Mouse (Mus musculus) v-Abl transformed pro-B cells (cell line): ENCODE data around the gene Ccdc124.

Source experiments
- in situ Hi-C, 2 experiments: fragments of 400-800 bp; cut with MboI; formaldehyde crosslinking; loops; one replicate each; pipeline ENCODE4 v1.15.1; 2025; ENCODE audit not compliant: unreplicated experiment in 2 of 2

The Ccdc124 gene

DNA sequence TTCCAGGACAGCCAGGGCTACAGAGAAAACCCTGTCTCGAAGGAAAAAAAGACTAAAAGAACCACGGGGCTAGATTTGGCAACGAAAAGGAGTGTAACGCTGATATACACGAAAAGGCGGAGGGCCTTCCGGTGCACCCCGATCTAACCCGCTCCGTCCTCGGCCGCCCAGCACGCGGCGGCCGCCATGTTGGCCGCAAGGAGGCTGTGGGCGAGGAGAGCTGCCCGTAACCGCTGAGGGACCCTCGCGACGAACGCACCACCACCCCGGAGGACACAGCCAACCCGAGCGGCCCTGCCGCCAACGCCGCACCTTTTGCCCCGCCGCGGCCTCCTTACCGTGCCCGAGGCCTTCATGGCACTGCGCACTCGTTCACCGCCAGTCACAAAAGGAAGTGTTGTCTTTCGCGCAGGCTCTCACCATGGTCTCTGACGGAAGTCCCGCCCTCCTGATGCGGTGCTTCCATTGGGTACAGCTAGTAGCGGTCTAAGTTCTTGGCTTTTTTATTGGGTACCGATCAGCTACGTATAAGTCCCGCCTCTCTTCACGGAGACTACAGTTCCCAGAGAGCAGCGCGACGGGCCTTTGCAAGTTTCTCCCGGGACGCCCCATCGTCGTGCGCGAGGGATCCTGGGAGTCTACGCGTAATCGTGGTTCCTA is 23.4 kb upstream of the Ccdc124 start, which contains the start of gene Rpl18a:
TSS of gene Rpl18a (minus strand) at position 392 of the 660 bp plus-strand sequence.
- in situ Hi-C loops, result loop anchor here (5.0 to 25.0 kb wide), 4 partner anchors 308 to 765 kb away; partner anchors contain the start of genes Ankle1 (in 2 of the 2), Unc13a (in 2 of the 2) and Ocel1 (in 1 of the 2)

DNA sequence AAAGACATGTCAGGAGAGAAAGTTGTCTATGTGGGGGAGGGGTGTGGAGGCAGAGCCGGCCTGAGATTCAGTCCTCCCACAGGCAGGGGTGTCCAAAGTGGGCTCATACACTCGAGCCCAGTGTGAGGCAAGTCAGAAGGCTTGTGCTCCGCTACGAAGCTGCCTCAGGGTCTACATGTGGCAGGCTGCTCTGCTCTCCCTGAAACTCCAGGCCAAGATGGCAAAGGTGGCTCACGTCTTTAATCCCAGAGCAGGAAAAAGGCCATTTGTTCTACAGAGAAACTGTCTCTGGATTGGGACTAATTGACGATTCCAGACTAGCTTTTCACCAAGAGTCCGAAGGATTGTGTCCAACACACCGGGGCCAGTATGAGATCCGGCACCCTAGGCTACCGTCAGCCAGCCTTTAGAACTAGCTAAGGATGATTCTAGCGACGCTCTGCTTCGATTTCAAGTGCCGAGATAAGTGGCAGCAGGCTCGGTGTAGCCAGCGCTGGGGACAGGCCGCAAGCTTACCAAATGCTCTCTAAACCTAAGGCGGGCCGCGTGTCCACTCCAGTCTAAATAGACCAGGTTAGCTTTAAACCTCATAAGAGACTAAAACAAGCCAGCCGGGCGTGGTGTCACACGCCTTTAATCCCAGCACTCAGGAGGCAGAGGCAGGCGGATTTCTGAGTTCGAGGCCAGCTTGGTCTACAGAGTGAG is 22.7 kb upstream of the Ccdc124 start:
- in situ Hi-C loops, result loop anchor here (5.0 to 25.0 kb wide), 4 partner anchors 308 to 766 kb away; partner anchors contain the start of genes Ankle1 (in 2 of the 2), Unc13a (in 2 of the 2) and Ocel1 (in 1 of the 2)

DNA sequence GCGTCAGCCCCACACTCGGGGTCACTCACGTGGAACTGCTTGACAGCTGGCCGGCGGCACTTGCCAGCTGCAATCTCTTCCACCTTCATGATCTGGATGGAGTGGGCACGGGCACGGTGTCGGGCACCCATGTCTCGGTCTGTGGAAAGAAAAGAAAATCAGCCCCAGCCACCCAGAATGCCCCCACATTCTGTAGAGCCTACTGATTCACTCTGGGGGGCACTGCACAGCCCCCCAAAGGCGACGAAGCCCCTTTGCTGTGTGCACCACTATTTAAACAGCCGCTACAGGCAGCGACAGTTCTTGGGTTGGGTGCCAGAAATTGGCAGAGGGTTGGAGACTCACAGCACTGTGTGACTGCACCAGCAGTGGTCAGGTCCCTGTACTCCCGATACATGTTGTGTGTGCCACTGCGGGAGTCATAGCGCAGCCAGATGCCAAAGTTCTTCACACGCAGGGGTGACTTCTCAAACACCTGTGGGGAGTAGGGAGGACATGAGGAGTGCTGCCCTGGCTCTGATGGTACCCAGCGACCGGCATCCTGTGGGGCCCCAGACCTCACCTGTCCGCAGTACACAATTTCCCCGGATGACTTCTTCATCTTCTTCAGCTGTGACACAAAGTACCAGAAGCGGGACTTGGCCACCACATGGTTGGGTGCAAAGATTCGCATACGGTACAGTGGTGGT is 22.0 kb upstream of the Ccdc124 start:
- in situ Hi-C loops, result loop anchor here (5.0 to 25.0 kb wide), 4 partner anchors 309 to 767 kb away; partner anchors contain the start of genes Ankle1 (in 2 of the 2), Unc13a (in 2 of the 2) and Ocel1 (in 1 of the 2)

DNA sequence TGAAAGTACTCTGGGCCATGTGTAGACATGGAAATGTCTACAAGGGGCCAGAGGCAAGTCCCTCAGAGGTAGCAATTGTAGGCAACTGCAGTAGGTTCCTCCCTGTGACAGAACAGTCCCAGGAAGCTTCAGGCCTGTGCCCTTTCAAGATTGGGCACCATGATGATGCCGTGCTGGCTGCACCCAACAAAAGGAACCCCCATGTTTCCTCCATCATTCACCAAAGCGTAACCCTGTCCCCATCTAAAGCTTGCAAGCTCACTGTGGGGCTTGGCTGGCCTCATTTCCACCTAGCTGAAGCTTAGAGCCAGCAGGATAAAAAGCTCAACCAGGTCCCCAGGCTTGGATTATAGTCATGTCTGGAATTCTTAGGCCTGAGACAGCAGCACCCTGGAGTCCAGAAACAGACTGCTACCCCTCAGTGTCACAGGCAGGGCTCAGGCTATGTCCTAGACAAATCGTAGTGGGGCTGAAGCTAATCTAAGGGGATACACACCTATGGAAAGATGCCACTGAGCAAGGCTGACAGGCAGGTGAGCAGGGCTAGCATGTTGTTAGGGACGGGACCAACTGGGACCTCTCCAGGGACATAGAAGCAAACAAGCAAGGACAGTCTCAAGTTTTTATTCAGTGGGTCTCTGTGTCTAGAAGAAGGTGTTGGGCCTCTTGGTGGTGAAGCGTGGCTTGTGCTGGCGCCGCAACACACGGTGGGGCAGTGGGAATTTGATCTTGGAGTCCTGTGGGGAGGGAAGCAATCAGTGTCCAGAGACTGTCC is 21.2 kb upstream of the Ccdc124 start:
- in situ Hi-C loops, result loop anchor here (5.0 to 25.0 kb wide), 4 partner anchors 310 to 767 kb away; partner anchors contain the start of genes Ankle1 (in 2 of the 2), Unc13a (in 2 of the 2) and Ocel1 (in 1 of the 2)

DNA sequence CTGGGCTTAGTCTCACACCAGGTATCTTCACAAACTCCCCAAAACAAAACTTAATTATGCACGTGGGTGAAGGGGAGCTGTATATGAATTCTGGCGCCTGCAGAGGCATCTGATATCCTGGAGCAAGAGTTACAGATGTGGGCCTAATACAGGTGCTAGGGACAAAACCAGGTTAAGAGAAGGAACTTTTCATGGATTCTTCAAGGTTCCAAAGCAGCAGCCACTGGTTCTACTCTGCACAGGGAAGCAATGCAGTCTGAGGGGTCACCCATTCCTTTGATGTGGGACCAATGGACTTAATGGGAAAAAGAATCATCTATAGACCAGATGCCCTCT is 20.6 kb upstream of the Ccdc124 start:
- in situ Hi-C loops, result loop anchor here (10.0 to 25.0 kb wide), 3 partner anchors 310 to 768 kb away; partner anchors contain the start of genes Unc13a (in 2 of the 2) and Ocel1 (in 1 of the 2)

DNA sequence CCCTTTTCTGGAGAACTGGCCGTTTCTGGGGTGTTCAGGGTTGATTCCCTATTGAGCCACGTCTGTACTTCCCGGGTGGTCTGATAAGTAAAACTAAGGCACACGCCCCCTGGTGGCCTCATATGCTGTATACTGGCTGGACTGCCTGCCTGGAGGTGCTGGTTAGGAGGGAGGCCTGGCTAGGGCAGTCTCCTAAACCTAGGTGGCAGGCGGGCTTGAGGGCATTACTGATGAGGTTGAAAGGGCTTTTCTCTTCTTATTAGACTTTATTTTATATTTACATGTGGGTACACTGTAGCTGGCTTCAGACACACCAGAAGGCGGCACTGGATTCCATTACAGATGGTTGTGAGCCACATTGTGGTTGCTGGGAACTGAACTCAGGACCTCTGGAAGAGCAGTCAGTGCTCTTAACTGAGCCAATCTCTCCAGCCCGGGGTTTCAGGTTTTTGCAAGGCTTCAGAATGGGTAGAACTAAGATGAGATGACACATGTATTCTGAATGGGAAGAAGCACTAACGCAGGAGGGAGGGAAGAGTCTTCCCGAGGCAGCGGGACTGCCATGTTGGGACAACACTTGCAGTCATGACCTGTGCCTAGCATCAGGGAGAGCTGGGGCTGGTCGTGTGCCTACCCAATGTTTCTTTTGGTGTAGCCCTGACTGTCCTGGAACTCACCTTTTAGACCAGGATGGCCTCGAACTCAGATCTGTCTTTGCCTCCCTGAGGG is 20.1 kb upstream of the Ccdc124 start:
- in situ Hi-C loops, result loop anchor here (10.0 to 25.0 kb wide), 3 partner anchors 311 to 768 kb away; partner anchors contain the start of genes Unc13a (in 2 of the 2) and Ocel1 (in 1 of the 2)

DNA sequence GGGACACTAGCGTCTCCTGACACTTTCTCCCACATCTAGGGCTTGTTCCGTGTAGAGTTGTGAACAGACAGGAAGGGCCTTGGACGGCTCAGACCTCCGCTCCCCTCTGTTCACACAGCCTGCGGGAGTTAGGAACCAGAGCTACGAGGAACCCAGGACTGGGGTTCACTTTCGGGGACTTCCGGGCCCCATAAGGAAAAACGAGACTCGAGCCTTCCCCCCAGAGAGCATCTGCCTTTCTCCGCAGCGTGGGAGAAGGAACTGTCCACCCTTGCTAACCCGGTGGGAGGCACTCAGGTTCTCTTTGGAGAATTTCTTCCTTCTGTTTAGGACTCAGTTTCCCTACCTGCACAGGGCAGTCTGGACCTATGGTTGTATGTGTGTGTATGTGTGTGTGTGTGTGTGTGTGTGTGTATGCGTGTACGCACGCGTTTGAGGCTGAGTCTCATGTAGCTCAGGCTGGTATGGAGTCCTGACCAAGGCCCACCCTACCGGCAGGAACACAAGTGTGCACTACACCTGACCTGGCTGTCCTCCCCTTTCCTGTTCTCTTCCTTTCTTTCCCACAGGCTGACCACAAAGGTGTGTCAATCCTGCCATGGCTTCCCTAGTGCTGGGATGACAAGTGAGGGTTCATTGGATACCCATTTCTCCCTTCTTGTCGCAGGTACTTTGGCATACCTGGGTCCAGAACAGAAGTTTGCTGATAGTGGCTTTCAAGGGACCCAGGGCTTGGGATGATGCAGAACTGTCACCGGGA is 19.3 kb upstream of the Ccdc124 start:
- in situ Hi-C loops, result loop anchor here (10.0 to 25.0 kb wide), 3 partner anchors 312 to 769 kb away; partner anchors contain the start of genes Unc13a (in 2 of the 2) and Ocel1 (in 1 of the 2)

DNA sequence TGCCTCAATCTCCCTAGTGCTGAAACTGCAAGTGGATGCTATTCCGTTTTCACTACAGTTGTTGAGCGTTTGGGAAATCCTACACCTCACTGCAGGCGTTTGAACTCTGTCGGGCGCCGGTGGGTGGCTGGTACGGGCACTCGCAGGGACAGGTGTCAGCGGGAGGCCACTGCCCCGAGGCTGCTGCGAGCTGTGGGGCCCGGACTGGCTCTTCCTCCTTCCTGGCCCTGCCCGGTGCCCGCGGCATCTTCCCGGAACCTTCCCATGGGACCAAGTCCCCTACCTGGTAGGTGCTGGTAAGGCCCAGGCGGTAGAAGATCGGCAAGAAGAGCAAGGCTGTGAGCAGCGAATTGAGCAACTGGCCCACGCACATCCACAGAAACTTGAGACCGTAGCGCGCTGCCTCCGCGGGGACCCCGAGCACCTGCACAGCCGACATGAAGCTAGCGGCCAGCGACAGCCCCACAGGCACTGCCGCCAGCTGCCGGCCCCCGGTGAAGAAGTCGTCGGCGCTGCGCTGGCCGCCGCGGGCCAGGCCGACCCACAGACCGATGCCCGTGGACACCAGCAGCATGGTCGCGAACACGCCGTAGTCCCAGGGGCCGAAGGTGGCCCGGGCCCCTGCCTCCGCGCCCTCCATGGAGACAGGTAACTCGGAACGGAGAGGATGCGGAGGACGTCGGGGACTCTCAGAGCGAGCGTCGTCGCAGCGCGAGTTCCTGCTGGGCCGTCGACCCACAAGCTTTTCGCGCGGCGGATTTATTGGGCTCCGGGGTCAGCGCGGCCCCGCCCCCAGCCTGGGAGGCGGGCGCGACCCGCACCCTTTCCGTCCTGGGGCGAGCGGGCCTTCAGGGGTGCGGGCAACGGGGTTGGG is 18.5 kb upstream of the Ccdc124 start, which contains the start of gene Slc5a5:
TSS of gene Slc5a5 (minus strand) at position 736 of the 874 bp plus-strand sequence.
- in situ Hi-C loops, result loop anchor here (10.0 to 25.0 kb wide), 3 partner anchors 313 to 770 kb away; partner anchors contain the start of genes Unc13a (in 2 of the 2) and Ocel1 (in 1 of the 2)

DNA sequence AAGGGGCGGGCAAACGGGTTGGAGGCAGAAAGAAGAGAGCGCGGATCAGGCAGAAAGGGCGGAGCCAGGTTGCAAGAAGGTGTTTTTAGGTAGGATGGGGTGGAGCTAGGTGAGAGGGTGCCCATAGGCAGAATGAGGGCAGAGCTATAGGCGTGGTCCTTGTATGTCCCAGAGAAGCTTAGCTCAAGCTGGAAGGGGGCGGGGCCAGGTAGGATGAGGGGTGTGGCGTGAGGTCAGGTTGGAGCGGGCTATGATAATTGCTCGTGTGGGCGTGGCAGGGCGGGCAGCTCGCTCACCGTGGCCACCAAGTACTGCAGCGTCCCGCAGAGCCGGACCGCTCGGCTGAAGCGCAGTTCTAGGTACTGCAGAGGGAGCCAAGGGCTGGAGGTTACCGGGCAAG is 17.6 kb upstream of the Ccdc124 start:
- in situ Hi-C loops, result loop anchor here (10.0 to 25.0 kb wide), 3 partner anchors 313 to 771 kb away; partner anchors contain the start of genes Unc13a (in 2 of the 2) and Ocel1 (in 1 of the 2)

DNA sequence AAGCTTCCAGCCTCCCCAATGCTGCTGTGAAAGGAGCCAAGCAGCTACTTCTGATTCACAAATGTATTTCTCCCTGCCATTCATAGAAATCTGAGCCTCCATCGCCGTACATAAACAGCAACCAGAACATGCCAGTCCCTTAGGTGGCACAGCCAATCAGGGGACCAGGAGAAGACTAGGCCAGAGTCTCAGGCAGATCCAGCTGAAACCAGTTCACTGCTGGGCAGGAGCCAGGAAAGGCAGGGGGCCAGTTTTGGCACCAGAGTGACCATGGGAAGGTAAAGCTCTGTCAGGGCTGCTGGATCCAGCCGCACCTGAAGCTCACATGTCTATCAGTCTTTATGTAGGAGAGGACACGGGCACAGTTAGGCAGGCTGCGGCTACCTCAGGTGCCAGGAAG is 16.9 kb upstream of the Ccdc124 start:
- in situ Hi-C loops, result loop anchor here (10.0 to 25.0 kb wide), 3 partner anchors 314 to 772 kb away; partner anchors contain the start of genes Unc13a (in 2 of the 2) and Ocel1 (in 1 of the 2)

DNA sequence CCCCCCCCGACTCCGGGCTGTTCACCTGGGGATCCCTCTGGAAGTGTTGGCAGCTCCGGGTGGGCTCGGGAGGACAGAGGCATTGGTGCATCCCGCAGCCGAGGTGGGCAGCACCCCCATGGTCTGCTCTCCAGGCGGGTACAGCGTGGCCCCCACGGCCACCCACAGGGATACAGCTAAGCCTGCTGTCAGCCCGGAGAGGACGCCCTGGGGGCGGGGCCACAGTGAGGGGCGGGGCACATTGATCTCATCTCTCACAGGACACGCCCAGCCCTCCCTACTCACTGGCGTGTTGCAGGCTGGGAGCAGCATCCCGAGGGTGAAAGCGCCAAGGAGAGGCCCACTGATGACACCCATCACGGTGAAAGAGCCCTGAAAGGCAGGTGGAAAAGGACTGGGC is 13.9 kb upstream of the Ccdc124 start:
- in situ Hi-C loops, result loop anchor here (25.0 kb wide), 1 partner anchor 775 kb away; the partner anchor contains the start of gene Unc13a (in 2 of the 2)

DNA sequence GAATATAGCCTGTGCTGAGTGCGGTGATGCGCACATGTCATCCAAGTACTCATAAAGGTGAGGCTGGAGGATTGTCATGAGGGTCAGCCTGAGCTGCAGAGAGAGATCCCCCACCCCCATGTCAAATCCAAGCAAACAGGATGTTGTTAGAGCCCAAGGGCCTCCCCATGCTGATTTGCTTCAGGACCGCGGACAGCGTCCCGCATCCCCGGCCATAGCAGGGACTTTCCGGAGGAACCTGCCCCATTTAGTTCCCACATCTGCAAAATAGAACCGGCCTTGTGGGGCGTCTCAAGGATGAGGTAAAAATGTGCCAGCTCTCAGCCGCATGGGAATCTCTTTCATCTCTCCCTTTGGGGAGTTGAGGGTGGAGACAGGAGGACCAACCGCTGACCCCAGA is 11.9 kb upstream of the Ccdc124 start:
- in situ Hi-C loops, result loop anchor here (25.0 kb wide), 1 partner anchor 777 kb away; the partner anchor contains the start of gene Unc13a (in 2 of the 2)

DNA sequence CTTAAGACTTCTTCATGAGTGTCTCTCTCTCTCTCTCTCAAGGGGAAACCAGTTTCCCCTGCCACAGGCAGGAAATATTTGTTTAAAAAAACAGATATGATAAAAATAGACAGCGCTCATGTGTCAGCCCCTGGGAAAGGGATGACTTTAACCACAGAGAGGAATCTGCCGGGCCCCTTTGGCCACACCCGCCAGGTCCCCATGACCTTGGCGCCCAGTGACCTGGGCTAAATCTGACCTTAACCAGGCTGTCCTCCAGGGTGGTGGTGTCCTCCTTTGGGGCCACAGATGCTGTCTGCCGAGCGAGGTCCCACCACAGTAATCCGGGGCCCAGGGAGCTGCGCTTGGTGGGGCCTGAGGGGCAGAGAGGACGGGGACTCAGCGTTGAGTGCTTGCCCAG is 10.9 kb upstream of the Ccdc124 start:
- in situ Hi-C loops, result loop anchor here (25.0 kb wide), 1 partner anchor 778 kb away; the partner anchor contains the start of gene Unc13a (in 2 of the 2)

DNA sequence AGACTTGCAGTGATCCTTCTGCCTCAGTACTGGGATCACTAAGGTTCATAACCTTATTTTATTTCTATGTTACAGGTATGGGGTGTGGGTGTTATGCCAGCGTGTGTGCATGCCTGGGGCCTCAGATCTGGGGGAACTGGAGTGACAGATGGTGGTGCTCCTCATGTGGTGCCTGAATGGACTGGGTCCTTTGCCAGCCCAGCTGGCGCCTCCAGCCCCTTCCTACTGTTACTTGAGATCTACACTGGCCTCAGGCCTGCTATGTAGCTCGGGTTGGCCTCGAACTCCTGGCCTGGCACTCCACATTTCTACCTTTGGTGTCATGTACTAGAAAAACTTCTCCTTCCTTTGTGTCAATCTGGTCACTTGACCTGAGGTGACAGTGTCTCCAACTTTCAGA is 10.5 kb upstream of the Ccdc124 start:
- in situ Hi-C loops, result loop anchor here (25.0 kb wide), 1 partner anchor 778 kb away; the partner anchor contains the start of gene Unc13a (in 2 of the 2)

DNA sequence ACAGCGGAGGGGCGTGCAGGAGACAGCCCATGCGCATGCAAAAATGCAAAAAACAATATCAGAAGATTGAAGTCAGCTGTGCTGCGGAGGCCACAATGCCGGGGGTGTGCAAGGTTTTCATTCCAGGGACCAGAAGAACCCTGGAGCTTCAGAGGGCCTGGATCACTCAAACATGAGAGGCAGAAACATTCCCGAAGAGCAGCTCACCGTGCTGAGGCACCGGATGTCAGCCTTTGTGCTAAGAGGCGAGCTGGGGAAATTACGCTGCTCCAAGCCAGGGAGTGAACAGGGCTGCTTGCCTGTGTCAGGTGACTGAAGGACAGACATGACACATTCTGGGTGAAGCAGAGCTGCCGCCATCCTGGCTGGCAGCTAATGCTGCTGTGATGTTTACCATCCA is 6.8 kb upstream of the Ccdc124 start:
- in situ Hi-C loops, result loop anchor here (25.0 kb wide), 1 partner anchor 782 kb away; the partner anchor contains the start of gene Unc13a (in 2 of the 2)

DNA sequence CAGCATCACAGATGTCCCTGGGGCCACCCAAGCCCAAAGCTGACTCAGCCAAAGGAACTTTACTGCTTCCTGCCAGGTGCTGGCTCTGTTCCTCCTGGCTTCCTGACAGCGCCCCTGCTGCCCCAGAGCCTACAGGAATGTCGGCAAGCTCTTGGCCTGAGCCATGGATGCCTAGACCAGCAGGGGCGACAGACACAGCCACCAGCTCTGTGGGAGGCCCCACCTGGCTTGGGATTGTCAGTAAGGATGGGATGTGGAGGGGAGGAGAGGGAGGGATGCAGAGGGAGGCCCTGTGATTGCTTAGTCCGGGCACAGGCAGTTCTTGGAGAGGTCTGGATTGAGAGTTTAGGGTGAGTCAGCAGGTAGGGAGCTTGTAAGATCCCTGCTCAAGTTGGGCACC is 6.4 kb upstream of the Ccdc124 start:
- in situ Hi-C loops, result loop anchor here (25.0 kb wide), 1 partner anchor 782 kb away; the partner anchor contains the start of gene Unc13a (in 2 of the 2)
